ENCODE assay signal across 27 mouse cellular contexts in the genomic region with DNA sequence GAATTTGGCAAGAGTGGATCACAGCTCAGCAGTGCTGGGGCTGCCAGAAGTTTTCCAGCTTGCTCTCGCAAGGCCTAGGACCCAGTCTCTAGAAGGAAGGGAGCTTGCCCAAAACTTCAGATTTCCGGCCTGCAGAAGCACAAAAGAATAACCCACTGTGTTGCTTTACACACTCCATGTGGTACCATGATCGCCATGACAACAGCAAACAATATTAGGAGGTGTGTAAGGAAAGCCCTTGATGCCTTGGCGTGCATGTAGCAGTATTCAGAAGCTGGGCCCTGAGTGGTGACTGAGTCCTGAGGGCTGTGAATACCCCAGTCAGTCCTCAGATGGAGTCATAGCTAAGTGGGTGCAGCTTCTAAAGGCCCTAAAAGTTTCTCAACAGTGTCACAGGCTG.
DNase-seq lines count a peak whose midpoint lies in the region; ATAC-seq and TF ChIP-seq lines count a peak whose summit lies in the region.
"Had no signal": no experiment of that assay in that cellular context is flagged by ENCODE, and none has a peak within 500 bp of the region (broad histone marks: within the 10 kb centered on the region; RNA-seq: fewer than 3 reads in every experiment).

No protein-coding gene starts in this region.

- H3K9ac ChIP-seq in forebrain, embryonic 11.5 days (ENCODE audit: low read length): no peak overlapping the region
- H3K9ac ChIP-seq in forebrain, embryonic 15.5 days (replicated peaks): no peak overlapping the region
- no peak overlapping the region for H3K9ac ChIP-seq in lung, embryonic 14.5 days
- H3K9ac ChIP-seq in midbrain, embryonic 15.5 days: no peak overlapping the region
- H3K9ac ChIP-seq in midbrain, embryonic 16.5 days (ENCODE audit: low read depth, low read length): no peak overlapping the region
- H3K9ac ChIP-seq: embryonic facial prominence, embryonic 12.5 days; heart, embryonic 12.5 days; heart, embryonic 15.5 days; hindbrain, embryonic 13.5 days; intestine, embryonic 15.5 days had no signal

- H3K27me3 ChIP-seq in forebrain, embryonic 11.5 days (ENCODE audit: control insufficient read depth, insufficient read depth, low read length): no peaks in the 10 kb centered on the region
- no peaks in the 10 kb centered on the region for H3K27me3 ChIP-seq in forebrain, embryonic 15.5 days
- H3K27me3 ChIP-seq in lung, embryonic 14.5 days (ENCODE audit: insufficient read depth, low read length): no peaks in the 10 kb centered on the region
- H3K27me3 ChIP-seq in midbrain, embryonic 15.5 days (replicated peaks): no peaks in the 10 kb centered on the region
- no peaks in the 10 kb centered on the region for H3K27me3 ChIP-seq in midbrain, embryonic 16.5 days (ENCODE audit: control insufficient read depth, insufficient read depth, low read depth, low read length)
- H3K27me3 ChIP-seq: embryonic facial prominence, embryonic 12.5 days; heart, embryonic 12.5 days; heart, embryonic 15.5 days; hindbrain, embryonic 13.5 days; intestine, embryonic 15.5 days had no signal

- H3K36me3 ChIP-seq in forebrain, embryonic 11.5 days (ENCODE audit: control insufficient read depth, insufficient read depth, low read length): no peaks in the 10 kb centered on the region
- no peaks in the 10 kb centered on the region for H3K36me3 ChIP-seq in forebrain, embryonic 15.5 days
- no peaks in the 10 kb centered on the region for H3K36me3 ChIP-seq in lung, embryonic 14.5 days (ENCODE audit: insufficient read depth)
- no peaks in the 10 kb centered on the region for H3K36me3 ChIP-seq in midbrain, embryonic 15.5 days (replicated peaks)
- H3K36me3 ChIP-seq in midbrain, embryonic 16.5 days (ENCODE audit: control insufficient read depth, insufficient read depth, low read length): no peaks in the 10 kb centered on the region
- H3K36me3 ChIP-seq: embryonic facial prominence, embryonic 12.5 days; heart, embryonic 12.5 days; heart, embryonic 15.5 days; hindbrain, embryonic 10.5 days; hindbrain, embryonic 13.5 days; intestine, embryonic 15.5 days had no signal

- 60% methylated on average over 4 of the region's 4 CpGs for WGBS in forebrain, embryonic 11.5 days
- WGBS in forebrain, embryonic 15.5 days: 49% methylated on average over 4 of the region's 4 CpGs
- WGBS in lung, embryonic 14.5 days: 60% methylated on average over 4 of the region's 4 CpGs
- WGBS in midbrain, embryonic 15.5 days: 56% methylated on average over 4 of the region's 4 CpGs
- 51% methylated on average over 4 of the region's 4 CpGs for WGBS in midbrain, embryonic 16.5 days

- no peak overlapping the region for H3K4me2 ChIP-seq in forebrain, embryonic 11.5 days (ENCODE audit: low read depth, low read length, severe bottlenecking)
- no peak overlapping the region for H3K4me2 ChIP-seq in forebrain, embryonic 15.5 days (replicated peaks)
- no peak overlapping the region for H3K4me2 ChIP-seq in lung, embryonic 14.5 days
- H3K4me2 ChIP-seq in midbrain, embryonic 15.5 days: no peak overlapping the region
- no peak overlapping the region for H3K4me2 ChIP-seq in midbrain, embryonic 16.5 days (ENCODE audit: low read length)
- H3K4me2 ChIP-seq: embryonic facial prominence, embryonic 12.5 days; heart, embryonic 12.5 days; heart, embryonic 15.5 days; hindbrain, embryonic 13.5 days; intestine, embryonic 15.5 days had no signal

- no peak for DNase-seq in forebrain, embryonic 11.5 days (ENCODE audit: low spot score)
- peak; percentile 39 for DNase-seq in lung, embryonic 14.5 days
- no peak for DNase-seq in lung, postnatal 14 days
- peak; percentile 39 for DNase-seq in forelimb bud, embryonic 11.5 days (ENCODE audit: low read depth, low spot score)
- DNase-seq in left cerebral cortex, adult 18-20 months (ENCODE audit: low spot score in 2 of 2): no peak
- DNase-seq: adrenal gland, adult 8-10 months; adrenal gland, postnatal 25 days; cerebellum, adult 18-20 months; cerebellum, adult 9-10 months; cerebellum, postnatal 14 days; gastrocnemius, postnatal 25 days; heart, adult 18-20 months; heart, postnatal 10 days; heart, postnatal 36 days had no signal

- H3K4me3 ChIP-seq in forebrain, embryonic 11.5 days (ENCODE audit: low read depth, low read length): no peak overlapping the region
- H3K4me3 ChIP-seq in forebrain, embryonic 15.5 days: no peak overlapping the region
- no peak overlapping the region for H3K4me3 ChIP-seq in lung, embryonic 14.5 days (ENCODE audit: low read depth, low read length)
- no peak overlapping the region for H3K4me3 ChIP-seq in midbrain, embryonic 15.5 days
- no peak overlapping the region for H3K4me3 ChIP-seq in midbrain, embryonic 16.5 days (ENCODE audit: low read depth, low read length)
- H3K4me3 ChIP-seq: embryonic facial prominence, embryonic 12.5 days; erythroblast, embryonic 14.5 days; heart, embryonic 12.5 days; heart, embryonic 15.5 days; hindbrain, embryonic 10.5 days; hindbrain, embryonic 13.5 days; intestine, embryonic 15.5 days had no signal

- ATAC-seq in forebrain, embryonic 11.5 days (replicated peaks; ENCODE audit: low FRiP score): peak; percentile 30; the same call in 1 of the 2 replicates
- ATAC-seq in forebrain, embryonic 15.5 days (replicated peaks): no peak
- ATAC-seq in lung, embryonic 14.5 days (ENCODE audit: insufficient read depth): no peak
- 0 out of 2 replicates have a peak, but pooled peaks have one; percentile 30 for ATAC-seq in midbrain, embryonic 15.5 days (replicated peaks)
- ATAC-seq in midbrain, embryonic 16.5 days: no peak
- ATAC-seq: activated CD4-positive, CD25-positive, alpha-beta regulatory T cell, adult 4 months; CD4-positive, CD25-positive, alpha-beta regulatory T cell, adult 4 months; hindbrain, embryonic 16.5 days; intestine, embryonic 15.5 days had no signal

- H3K4me1 ChIP-seq in forebrain, embryonic 11.5 days (replicated peaks; ENCODE audit: control insufficient read depth, insufficient read depth, low read length): peaks cover 2% of the 10 kb centered on the region; the same call in 1 of the 2 replicates
- H3K4me1 ChIP-seq in forebrain, embryonic 15.5 days: peaks cover 18% of the 10 kb centered on the region
- H3K4me1 ChIP-seq in lung, embryonic 14.5 days (ENCODE audit: insufficient read depth): peaks cover 20% of the 10 kb centered on the region
- H3K4me1 ChIP-seq in midbrain, embryonic 15.5 days: peaks cover 17% of the 10 kb centered on the region
- H3K4me1 ChIP-seq in midbrain, embryonic 16.5 days (ENCODE audit: control insufficient read depth, insufficient read depth, low read length): peaks cover 8% of the 10 kb centered on the region

- H3K9me3 ChIP-seq in forebrain, embryonic 11.5 days (ENCODE audit: control insufficient read depth, low read length): no peaks in the 10 kb centered on the region
- H3K9me3 ChIP-seq in forebrain, embryonic 15.5 days: no peaks in the 10 kb centered on the region
- no peaks in the 10 kb centered on the region for H3K9me3 ChIP-seq in lung, embryonic 14.5 days (ENCODE audit: low read depth, low read length)
- no peaks in the 10 kb centered on the region for H3K9me3 ChIP-seq in midbrain, embryonic 15.5 days
- H3K9me3 ChIP-seq in midbrain, embryonic 16.5 days (replicated peaks; ENCODE audit: control insufficient read depth, low read length, poor library complexity, severe bottlenecking): no peaks in the 10 kb centered on the region
- H3K9me3 ChIP-seq: embryonic facial prominence, embryonic 12.5 days; heart, embryonic 12.5 days; heart, embryonic 15.5 days; hindbrain, embryonic 10.5 days; hindbrain, embryonic 13.5 days; intestine, embryonic 15.5 days had no signal

- H3K27ac ChIP-seq in forebrain, embryonic 11.5 days (ENCODE audit: low read depth, low read length): no peak overlapping the region
- no peak overlapping the region for H3K27ac ChIP-seq in forebrain, embryonic 15.5 days (replicated peaks)
- no peak overlapping the region for H3K27ac ChIP-seq in lung, embryonic 14.5 days (ENCODE audit: low read depth)
- no peak overlapping the region for H3K27ac ChIP-seq in midbrain, embryonic 15.5 days
- H3K27ac ChIP-seq in midbrain, embryonic 16.5 days (ENCODE audit: low read length): no peak overlapping the region
- H3K27ac ChIP-seq: embryonic facial prominence, embryonic 12.5 days; heart, embryonic 15.5 days; hindbrain, embryonic 13.5 days; intestine, embryonic 15.5 days had no signal

- TF ChIP-seq CTCF in lung, embryonic 14.5 days (IDR thresholded peaks at IDR 0.05; ENCODE audit: low read depth): no peak

Comparison
In these comparisons a context has a peak if more than half of its experiments do, and no peak if none do; other contexts are left out.
1. ATAC-seq: peak in forebrain, embryonic 11.5 days (single experiment) and midbrain, embryonic 15.5 days (single experiment); none in forebrain, embryonic 15.5 days (single experiment), lung, embryonic 14.5 days (single experiment) and midbrain, embryonic 16.5 days (single experiment).
2. DNase-seq: peak in lung, embryonic 14.5 days (single experiment) and forelimb bud, embryonic 11.5 days (single experiment); none in forebrain, embryonic 11.5 days (single experiment), lung, postnatal 14 days (single experiment) and left cerebral cortex, adult 18-20 months (0 of 2).